Mouse (Mus musculus) heart, embryonic 11.5 days (tissue): Measurements from ENCODE around the gene Cutc. TPM values are rescaled to one million over a fixed set of nuclear protein-coding genes. Genes with fewer than 3 reads are reported as not detected.

Experiments
- ATAC-seq: fragments of 200-750 bp; cut with Nextera tagmentation; replicated peaks from 2 replicates; pipeline ENCODE4 v1.8.0; 2017; ENCODE audit warnings: moderate library complexity; ENCODE audit not compliant: insufficient number of reproducible peaks, low FRiP score, low TSS enrichment
- H3K27ac ChIP-seq: fragments of 300-500 bp; sonication (generic); 2 replicates; pipeline ENCODE4 v1.5.1; 2014; ENCODE audit warnings: mild to moderate bottlenecking, low read depth, low read length
- H3K27me3 ChIP-seq: fragments of 300-500 bp; sonication (generic); 2 replicates; pipeline ENCODE4 v1.6.1; 2014; ENCODE audit warnings: mild to moderate bottlenecking, low read length, mixed read lengths; ENCODE audit not compliant: control insufficient read depth, insufficient read depth
- H3K36me3 ChIP-seq: fragments of 300-500 bp; sonication (generic); 2 replicates; pipeline ENCODE4 v1.6.1; 2014; ENCODE audit warnings: mild to moderate bottlenecking, low read length, moderate library complexity, mixed read lengths; ENCODE audit not compliant: control insufficient read depth, insufficient read depth
- H3K4me1 ChIP-seq: fragments of 300-500 bp; sonication (generic); 2 replicates; pipeline ENCODE4 v1.6.1; 2014; ENCODE audit warnings: low read length; ENCODE audit not compliant: control insufficient read depth, insufficient read depth
- H3K4me2 ChIP-seq: fragments of 300-500 bp; sonication (generic); 2 replicates; pipeline ENCODE4 v1.6.1; 2014; ENCODE audit warnings: mild to moderate bottlenecking, moderate library complexity
- H3K4me3 ChIP-seq: fragments of 300-500 bp; sonication (generic); 2 replicates; pipeline ENCODE4 v1.5.1; 2014; ENCODE audit warnings: low read depth, low read length
- H3K9ac ChIP-seq: fragments of 300-500 bp; sonication (generic); 2 replicates; pipeline ENCODE4 v1.6.1; 2014; ENCODE audit warnings: mild to moderate bottlenecking, low read depth, low read length, moderate library complexity
- H3K9me3 ChIP-seq: fragments of 300-500 bp; sonication (generic); replicated peaks from 2 replicates; pipeline ENCODE4 v1.6.1; 2016; ENCODE audit warnings: low read length; ENCODE audit not compliant: control insufficient read depth
- WGBS: fragments of 180-500 bp; shearing (Covaris S2); extraction: QIAGEN DNeasy Blood & Tissue Kit; methylation state at CpG from one replicate; pipeline ENCODE4 v1.1.7; 2014; ENCODE audit not compliant: insufficient replicate concordance; 5-methylcytosine and 5-hydroxymethylcytosine counted together
- polyA plus RNA-seq: library from polyadenylated mRNA; unstranded; fragments of >200 nt; fragmentation: Nextera tagmentation; extraction: Ambion mirVana; gene quantifications from 2 replicates; pipeline ENCODE4 v1.2.1, GENCODE M21; 2014

Cutc gene
- polyA plus RNA-seq: 8.6 and 10.9 TPM in 2 replicates

- Histone ChIP-seq H3K9ac (peak within 1 kb of the TSS; percentile 68), H3K27ac (peak within 1 kb of the TSS; percentile 85), H3K4me2 (peak within 1 kb of the TSS; percentile 65), H3K36me3 (peaks cover 10% of the 10 kb centered on the region; the same call in 1 of the 2 replicates), H3K4me1 (peaks cover 3% of the 10 kb centered on the region; the same call in 1 of the 2 replicates), H3K4me3 (peak within 1 kb of the TSS; percentile 70), H3K27me3 (no peaks in the 10 kb centered on the region), H3K9me3 (no peaks in the 10 kb centered on the region)
- under 1% methylated on average over 62 of the region's 62 CpGs for WGBS
- peak; percentile 87 for ATAC-seq
Measured at GRCm38 (mm10) chr19:43752489-43753225, at the start of gene Cutc, which contains the start of gene Cox15. Cutc (plus strand) TSS chr19:43752996. Cox15 (minus strand) TSS chr19:43753000.

- no peak overlapping the region for H3K9ac ChIP-seq
- H3K27ac ChIP-seq: no peak overlapping the region
- no peak overlapping the region for H3K4me3 ChIP-seq
- no peaks in the 10 kb centered on the region for H3K9me3 ChIP-seq
- WGBS: 81% methylated on average over 11 of the region's 11 CpGs
- no peaks in the 10 kb centered on the region for H3K4me1 ChIP-seq
- no peak overlapping the region for H3K4me2 ChIP-seq
- H3K27me3 ChIP-seq: peaks cover 3% of the 10 kb centered on the region
- no peak for ATAC-seq
- H3K36me3 ChIP-seq: peaks cover 18% of the 10 kb centered on the region
Measured at GRCm38 (mm10) chr19:43704211-43704610, 48.6 kb upstream of the Cutc start.

- Histone ChIP-seq H3K4me1 (no peaks in the 10 kb centered on the region), H3K4me3 (no peak overlapping the region), H3K27me3 (peaks cover 7% of the 10 kb centered on the region), H3K9me3 (no peaks in the 10 kb centered on the region), H3K4me2 (no peak overlapping the region), H3K36me3 (peaks cover 17% of the 10 kb centered on the region), H3K27ac (no peak overlapping the region), H3K9ac (no peak overlapping the region)
- WGBS: 85% methylated on average over 17 of the region's 17 CpGs
- no peak for ATAC-seq
Measured at GRCm38 (mm10) chr19:43704787-43705497, 47.9 kb upstream of the Cutc start.

- peaks cover 15% of the 10 kb centered on the region for H3K36me3 ChIP-seq
Measured at GRCm38 (mm10) chr19:43708206-43708605, 44.6 kb upstream of the Cutc start.

GRCm38 (mm10) chr19:43709317-43709716, 43.5 kb upstream of the Cutc start:
- H3K4me2 ChIP-seq: no peak overlapping the region
- 86% methylated on average over 8 of the region's 8 CpGs for WGBS
- H3K4me3 ChIP-seq: no peak overlapping the region
- no peak overlapping the region for H3K9ac ChIP-seq
- ATAC-seq: no peak
- no peaks in the 10 kb centered on the region for H3K4me1 ChIP-seq
- no peak overlapping the region for H3K27ac ChIP-seq
- no peaks in the 10 kb centered on the region for H3K9me3 ChIP-seq
- H3K27me3 ChIP-seq: peaks cover 21% of the 10 kb centered on the region
- H3K36me3 ChIP-seq: peaks cover 15% of the 10 kb centered on the region

More at GRCm38 (mm10) chr19:43708206-43708605, 44.6 kb upstream of the Cutc start:
- Histone ChIP-seq H3K9me3 (no peaks in the 10 kb centered on the region), H3K27ac (no peak overlapping the region), H3K9ac (no peak overlapping the region), H3K4me2 (no peak overlapping the region), H3K27me3 (peaks cover 18% of the 10 kb centered on the region), H3K4me3 (no peak overlapping the region), H3K4me1 (no peaks in the 10 kb centered on the region)
- no peak for ATAC-seq
- WGBS: 88% methylated on average over 7 of the region's 7 CpGs

GRCm38 (mm10) chr19:43711159-43711916, 41.5 kb upstream of the Cutc start:
- 54% methylated on average over 22 of the region's 22 CpGs for WGBS
- ATAC-seq: no peak

GRCm38 (mm10) chr19:43711971-43712370, 40.8 kb upstream of the Cutc start:
- ATAC-seq: no peak
- peaks cover 4% of the 10 kb centered on the region; the same call in 1 of the 2 replicates for H3K36me3 ChIP-seq
- H3K4me1 ChIP-seq: no peaks in the 10 kb centered on the region
- no peak overlapping the region for H3K4me2 ChIP-seq
- H3K9ac ChIP-seq: no peak overlapping the region
- 78% methylated on average over 5 of the region's 5 CpGs for WGBS
- no peak overlapping the region for H3K4me3 ChIP-seq
- no peaks in the 10 kb centered on the region for H3K9me3 ChIP-seq
- peaks cover 24% of the 10 kb centered on the region for H3K27me3 ChIP-seq
- no peak overlapping the region for H3K27ac ChIP-seq

More at GRCm38 (mm10) chr19:43711159-43711916, 41.5 kb upstream of the Cutc start:
- Histone ChIP-seq H3K4me3 (no peak overlapping the region), H3K9ac (no peak overlapping the region), H3K9me3 (no peaks in the 10 kb centered on the region), H3K36me3 (peaks cover 4% of the 10 kb centered on the region; the same call in 1 of the 2 replicates), H3K27me3 (peaks cover 24% of the 10 kb centered on the region), H3K27ac (no peak overlapping the region), H3K4me1 (no peaks in the 10 kb centered on the region), H3K4me2 (no peak overlapping the region)

GRCm38 (mm10) chr19:43720061-43720460, 32.7 kb upstream of the Cutc start:
- no peaks in the 10 kb centered on the region for H3K9me3 ChIP-seq
- no peak overlapping the region for H3K27ac ChIP-seq
- no peak overlapping the region for H3K4me2 ChIP-seq
- WGBS: 84% methylated on average over 11 of the region's 11 CpGs
- no peak overlapping the region for H3K4me3 ChIP-seq
- H3K9ac ChIP-seq: no peak overlapping the region
- no peak for ATAC-seq
- peaks cover 32% of the 10 kb centered on the region for H3K27me3 ChIP-seq
- no peaks in the 10 kb centered on the region for H3K4me1 ChIP-seq
- H3K36me3 ChIP-seq: peaks cover 3% of the 10 kb centered on the region; the same call in 1 of the 2 replicates
